Mouse (Mus musculus) layer of hippocampus, postnatal 25 days (tissue): ENCODE measurements around the gene Plppr3. TPM values are rescaled to one million over a fixed set of nuclear protein-coding genes. Genes with fewer than 3 reads are reported as not detected.

ENCODE experiments used
- DNase-seq, 2 experiments: peaks; one replicate each; pipeline ENCODE4 v3.0.0; 2022; ENCODE audit warnings: mixed read lengths in 2 of 2, low spot score in 1 of 2; ENCODE audit errors: extremely low spot score in 1 of 2
- microRNA-seq, 2 experiments: library from miRNA; unstranded; fragments of <30 nt; microRNA quantifications; one replicate each; pipeline ENCODE4 v1.2.0; 2021
- total RNA-seq, 2 experiments: library from RNA; stranded (reverse); gene quantifications; 2 replicates each; pipeline ENCODE4 v1.2.3; 2021

Plppr3 gene
- total RNA-seq, 2 experiments from 2014 or later, result 32.4 to 34.4 TPM

DNA sequence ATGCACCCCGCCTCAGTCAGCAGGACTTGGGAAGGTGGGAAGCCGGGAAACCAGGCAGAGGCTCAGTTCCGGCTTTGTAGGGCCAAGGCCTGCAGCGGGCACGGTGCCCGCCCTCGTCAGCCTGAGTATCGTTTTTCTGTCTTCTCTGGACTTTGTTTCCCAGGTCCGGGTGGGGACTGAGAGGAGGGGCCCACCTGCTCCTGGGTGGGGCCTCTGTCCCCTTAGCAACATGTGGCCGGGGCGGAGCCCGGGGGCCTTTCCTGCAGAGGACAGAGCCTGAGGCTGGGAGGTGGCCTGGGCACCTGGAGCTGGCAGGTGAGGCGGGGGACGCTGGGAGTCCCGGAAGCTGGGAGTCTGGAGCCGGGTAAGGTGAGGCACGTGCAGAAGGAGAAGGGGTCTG is 52.1 kb downstream of the Plppr3 start:
- DNase-seq, result no peak

DNA sequence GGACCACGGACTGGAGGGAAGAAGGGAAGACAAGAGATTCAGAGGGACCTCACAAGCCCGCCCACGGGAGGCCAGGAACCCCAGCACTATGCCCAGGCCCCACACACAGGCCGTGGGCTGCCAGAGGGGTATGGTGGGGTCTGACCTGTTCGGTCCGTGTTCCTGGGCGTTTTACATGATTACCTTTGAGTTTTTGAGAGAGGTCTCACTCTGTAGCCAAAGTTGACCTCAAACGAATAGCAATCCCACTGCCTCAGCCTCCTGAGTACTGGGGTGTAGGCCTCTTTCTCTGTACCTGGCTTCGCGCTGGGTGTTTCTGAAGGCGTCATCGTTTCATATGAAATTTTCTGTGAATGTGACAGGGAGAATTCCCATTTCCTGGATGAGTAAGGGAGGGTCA is 52.7 kb downstream of the Plppr3 start:
- no peak for DNase-seq

GRCm38 (mm10) chr10:79820782-79821181 is 53.7 kb downstream of the Plppr3 start, which contains the start of gene Misp:
Gene Misp (plus strand): TSS chr10:79820989.
- DNase-seq, result no peak

- DNase-seq, result no peak
Measured at GRCm38 (mm10) chr10:79820277-79820676, 54.2 kb downstream of the Plppr3 start.

- no peak for DNase-seq
Measured at GRCm38 (mm10) chr10:79819606-79820005, 54.8 kb downstream of the Plppr3 start.

DNA sequence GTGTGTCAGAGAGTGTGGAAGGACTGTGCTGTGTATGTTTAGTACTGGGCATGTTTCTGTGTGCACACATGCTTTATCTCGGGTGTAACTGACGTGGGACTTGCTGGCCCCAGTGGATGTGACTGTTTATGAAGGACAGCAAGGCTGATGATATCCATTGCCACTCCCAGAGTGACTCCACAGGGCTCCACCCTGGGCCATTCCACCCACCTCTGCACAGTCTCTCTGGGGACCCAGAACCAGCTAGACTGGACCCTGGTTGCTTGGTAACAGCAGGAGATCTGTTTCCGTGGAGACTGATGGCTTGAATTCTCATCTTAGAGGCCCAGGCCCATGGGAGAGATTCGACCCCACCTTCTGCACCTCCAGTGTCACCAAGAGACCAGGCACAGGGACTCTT is 56.2 kb downstream of the Plppr3 start:
- no peak for DNase-seq

- DNase-seq, result no peak
Measured at GRCm38 (mm10) chr10:79817111-79817510, 57.3 kb downstream of the Plppr3 start.

DNA sequence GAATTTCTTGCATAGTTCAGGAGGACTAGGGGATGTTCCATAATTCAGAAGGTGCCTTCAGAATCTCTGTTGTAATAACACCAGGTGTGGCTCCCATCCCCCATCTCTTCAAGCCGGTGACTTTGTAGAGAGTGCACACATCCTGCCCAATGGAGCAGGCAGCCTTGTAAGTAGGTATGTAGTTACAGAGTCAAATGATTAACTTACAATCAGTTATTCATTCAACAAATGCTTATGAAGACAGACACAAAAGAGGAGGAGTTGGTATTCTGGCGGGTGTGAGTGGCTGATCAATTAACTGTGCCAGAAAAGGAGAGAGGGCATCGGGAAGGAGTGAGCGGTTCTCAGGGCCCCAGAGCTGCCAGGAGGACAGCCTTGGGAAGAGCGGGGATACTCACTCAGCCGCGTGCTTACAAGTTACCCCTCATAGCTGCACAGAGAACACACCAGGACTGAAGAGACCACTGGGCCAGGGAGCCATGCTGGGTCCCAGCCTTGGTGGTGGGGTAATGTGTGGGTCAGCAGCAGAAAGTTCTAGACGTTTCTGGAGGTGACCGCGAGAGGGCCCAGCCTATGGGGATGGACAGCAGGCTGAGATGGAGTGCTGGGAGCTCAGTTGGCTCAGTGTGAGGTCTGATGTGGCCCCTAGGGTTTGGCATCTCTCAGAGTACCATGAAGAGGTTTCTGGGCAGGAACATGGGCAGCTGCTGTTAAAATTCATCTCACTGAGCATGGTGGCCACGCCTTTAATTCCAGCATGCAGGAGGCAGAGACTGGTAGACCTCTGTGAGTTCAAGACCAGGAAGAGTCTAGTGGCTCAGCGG is 58.6 kb downstream of the Plppr3 start:
- no peak for DNase-seq

DNA sequence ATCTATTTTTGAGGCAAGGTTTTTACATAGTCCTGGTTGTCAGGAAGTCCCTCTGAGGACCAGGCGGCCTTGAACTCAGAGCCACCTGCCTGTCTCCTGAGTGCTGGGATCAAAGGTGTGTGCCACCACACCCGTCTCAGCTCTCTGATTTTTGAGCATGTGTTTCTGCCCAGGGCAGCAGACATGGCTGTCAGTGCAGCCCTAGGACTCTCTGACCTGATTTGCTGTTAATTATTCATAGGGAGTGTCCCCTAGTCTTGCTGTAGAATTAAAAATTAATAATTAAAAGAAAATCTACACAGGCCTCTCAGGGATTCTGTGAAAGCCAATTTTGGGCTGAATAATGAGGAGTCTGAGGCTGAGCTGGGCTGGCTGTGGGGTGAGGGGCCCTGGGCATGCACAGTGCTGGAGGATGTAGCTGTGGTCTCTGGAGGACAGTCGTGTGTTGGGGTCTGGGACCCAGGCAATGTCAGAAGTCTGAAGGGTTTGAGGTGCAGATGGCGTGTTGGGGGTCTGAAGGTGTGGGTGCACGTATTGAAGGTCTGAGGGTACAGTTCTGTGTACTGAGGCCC is 60.1 kb downstream of the Plppr3 start:
- no peak for DNase-seq

DNA sequence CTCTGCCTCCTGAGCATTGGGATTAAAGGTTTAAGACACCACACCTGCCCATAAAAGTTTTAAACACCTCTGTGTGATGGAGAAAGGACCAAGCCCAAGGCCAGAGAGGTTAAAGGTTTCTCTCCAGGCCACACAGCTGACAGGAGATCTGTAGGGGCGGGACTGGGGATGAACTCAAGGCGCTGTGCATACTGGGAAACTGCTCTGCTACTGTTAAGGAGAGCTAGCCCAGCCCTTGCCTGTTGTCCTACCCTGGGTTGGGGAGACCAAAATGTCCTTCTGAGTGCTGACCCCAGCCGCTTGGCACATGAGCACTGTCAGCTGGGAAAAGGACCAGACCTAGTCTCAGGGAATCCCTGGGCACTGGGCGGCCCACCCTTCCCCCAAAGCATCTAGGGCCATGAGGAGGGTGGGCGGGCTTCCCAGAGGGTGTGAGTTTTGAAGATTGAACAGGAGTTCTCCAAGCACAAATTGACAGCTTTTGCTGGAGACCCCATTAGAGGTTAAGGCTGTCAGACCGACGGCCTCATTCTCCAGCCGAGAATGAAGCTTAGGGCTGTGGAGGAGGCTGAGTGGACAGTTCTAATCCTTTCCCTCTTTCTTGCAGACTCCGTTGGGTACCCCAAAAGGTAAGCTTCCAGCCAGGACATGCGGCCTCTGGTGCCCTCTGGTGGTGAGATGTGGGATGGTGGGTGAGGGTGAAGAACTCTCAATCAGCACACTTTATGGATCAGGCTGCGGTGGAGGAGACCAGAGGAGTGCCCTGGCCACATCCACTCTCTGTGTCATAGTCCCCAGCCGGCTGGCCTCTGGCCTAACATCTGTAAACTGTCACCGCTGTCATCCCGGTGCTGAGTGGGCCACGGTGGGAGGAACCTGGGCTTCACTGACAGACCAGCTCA is 62.4 kb downstream of the Plppr3 start:
- peak; percentile 92 to 99 for DNase-seq

Small RNA genes within 50 kb of the gene (microRNA-seq; reads per million reads assigned to microRNA genes)
- 0 to 0.55 reads per million in 2 experiments for gene Mir6910

Other genes starting within 250 kb of the Plppr3 start
- 10 to 100 TPM; 39.2 to 48.2 TPM for gene Shc2, start 236.7 kb downstream of the Plppr3 start, total RNA-seq
- under 1 TPM in 1 of 2 experiments, not detected in 1; 0.22 TPM for gene Odf3l2, start 228.9 kb downstream of the Plppr3 start, total RNA-seq
- not detected for gene Madcam1, start 210.1 kb downstream of the Plppr3 start, total RNA-seq
- 10 to 100 TPM; 74.9 to 79.7 TPM for gene Tpgs1, start 205.3 kb downstream of the Plppr3 start, total RNA-seq
- gene Cdc34, start 192.4 kb downstream of the Plppr3 start, total RNA-seq, result 10 to 100 TPM; 67.1 to 77.7 TPM
- 1 to 10 TPM; 2.4 to 3.1 TPM for gene Gzmm, start 185.6 kb downstream of the Plppr3 start, total RNA-seq
- gene Bsg, start 170.1 kb downstream of the Plppr3 start, total RNA-seq, result 100 to 1,000 TPM; 610 to 665 TPM
- gene Hcn2, start 158.0 kb downstream of the Plppr3 start, total RNA-seq, result 100 to 1,000 TPM; 108 to 110 TPM
- gene Polrmt, start 128.1 kb downstream of the Plppr3 start, total RNA-seq, result 10 to 100 TPM; 39.2 to 44.6 TPM
- gene Fgf22, start 119.6 kb downstream of the Plppr3 start, total RNA-seq, result 1 to 10 TPM; 1.0 to 1.5 TPM
- gene Rnf126, start 107.7 kb downstream of the Plppr3 start, total RNA-seq, result 10 to 100 TPM; 82.7 to 92.9 TPM
- 1 to 10 TPM; 1.2 to 2.1 TPM for gene Fstl3, start 97.4 kb downstream of the Plppr3 start, total RNA-seq
- gene Prss57, start 83.7 kb downstream of the Plppr3 start, total RNA-seq, result under 1 TPM; 0.30 to 0.33 TPM
- gene Palm, start 81.1 kb downstream of the Plppr3 start, total RNA-seq, result 100 to 1,000 TPM; 307 to 325 TPM
- under 1 TPM; 0.66 to 0.89 TPM for gene Misp, start 53.6 kb downstream of the Plppr3 start, total RNA-seq
- gene Ptbp1, start 20.2 kb downstream of the Plppr3 start, total RNA-seq, result 10 to 100 TPM; 44.0 to 66.0 TPM
- gene Prtn3, start 158 bp downstream of the Plppr3 start, total RNA-seq, result 1 to 10 TPM; 1.1 to 1.4 TPM
- not detected for gene Elane, start 11.6 kb upstream of the Plppr3 start, total RNA-seq
- not detected for gene Cfd, start 16.2 kb upstream of the Plppr3 start, total RNA-seq
- gene Med16, start 34.3 kb upstream of the Plppr3 start, total RNA-seq, result 10 to 100 TPM; 55.5 to 56.2 TPM
- gene Gm26602, start 36.2 kb upstream of the Plppr3 start, total RNA-seq, result not detected
- 1 to 10 TPM; 6.6 to 6.7 TPM for gene Kiss1r, start 42.3 kb upstream of the Plppr3 start, total RNA-seq
- gene R3hdm4, start 46.6 kb upstream of the Plppr3 start, total RNA-seq, result 100 to 1,000 TPM; 428 to 450 TPM
- 1 to 10 TPM; 4.6 to 6.9 TPM for gene Arid3a, start 52.4 kb upstream of the Plppr3 start, total RNA-seq
- gene Wdr18, start 85.5 kb upstream of the Plppr3 start, total RNA-seq, result 10 to 100 TPM; 42.9 to 45.8 TPM
- gene Grin3b, start 96.1 kb upstream of the Plppr3 start, total RNA-seq, result under 1 TPM; 0.12 to 0.15 TPM
- 100 to 1,000 TPM; 125 to 131 TPM for gene Tmem259, start 109.7 kb upstream of the Plppr3 start, total RNA-seq
- 1 to 10 TPM; 5.8 to 6.0 TPM for gene Cnn2, start 114.0 kb upstream of the Plppr3 start, total RNA-seq
- gene Abca7, start 121.9 kb upstream of the Plppr3 start, total RNA-seq, result 10 to 100 TPM in 1 of 2 experiments, 1 to 10 TPM in 1; 9.6 to 10.2 TPM
- gene Arhgap45, start 142.0 kb upstream of the Plppr3 start, total RNA-seq, result 1 to 10 TPM; 3.3 to 4.3 TPM
- gene Polr2e, start 165.2 kb upstream of the Plppr3 start, total RNA-seq, result 10 to 100 TPM; 86.6 to 91.0 TPM
- gene Gpx4, start 172.5 kb upstream of the Plppr3 start, total RNA-seq, result 100 to 1,000 TPM; 486 to 515 TPM
- gene Sbno2, start 230.9 kb upstream of the Plppr3 start, total RNA-seq, result 10 to 100 TPM; 14.5 to 22.0 TPM
- gene Stk11, start 241.2 kb upstream of the Plppr3 start, total RNA-seq, result 10 to 100 TPM; 89.1 to 94.3 TPM